Mouse (Mus musculus) stomach, adult 2 months (tissue): ENCODE measurements around the gene Stpg3. TPM values are rescaled to one million over a fixed set of nuclear protein-coding genes. Genes with fewer than 3 reads are reported as not detected.

Experiments used
- polyA plus RNA-seq: library from polyadenylated mRNA; depleted of rRNA; stranded (reverse); fragments of >200 nt; gene quantifications from 2 replicates; pipeline ENCODE4 v1.2.3, GENCODE M21; 2012; rRNA removed

Stpg3 gene
- polyA plus RNA-seq: not detected in 2 replicates

DNA sequence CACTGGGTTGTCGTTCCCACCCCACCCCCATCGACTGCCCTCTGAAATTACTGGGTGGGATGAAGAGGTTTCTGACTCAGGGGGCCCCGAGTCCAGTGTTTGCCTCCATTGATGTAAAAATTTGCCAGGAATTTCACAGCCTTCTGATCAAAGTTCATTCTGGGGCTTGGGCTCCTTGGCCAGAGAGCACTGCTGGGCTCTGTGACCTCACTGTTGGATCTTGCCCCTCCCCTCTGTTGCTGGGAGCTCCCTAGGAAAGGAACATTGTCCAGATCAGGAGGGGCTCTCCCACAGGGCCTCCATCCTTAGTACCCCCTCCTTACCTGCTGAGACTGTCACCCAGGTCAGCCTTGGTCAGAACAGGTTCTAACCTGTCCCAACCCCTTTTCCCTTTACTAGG lies at the start of gene Stpg3:
Gene Stpg3 (minus strand): TSS at position 194 of the 400 bp plus-strand sequence.

DNA sequence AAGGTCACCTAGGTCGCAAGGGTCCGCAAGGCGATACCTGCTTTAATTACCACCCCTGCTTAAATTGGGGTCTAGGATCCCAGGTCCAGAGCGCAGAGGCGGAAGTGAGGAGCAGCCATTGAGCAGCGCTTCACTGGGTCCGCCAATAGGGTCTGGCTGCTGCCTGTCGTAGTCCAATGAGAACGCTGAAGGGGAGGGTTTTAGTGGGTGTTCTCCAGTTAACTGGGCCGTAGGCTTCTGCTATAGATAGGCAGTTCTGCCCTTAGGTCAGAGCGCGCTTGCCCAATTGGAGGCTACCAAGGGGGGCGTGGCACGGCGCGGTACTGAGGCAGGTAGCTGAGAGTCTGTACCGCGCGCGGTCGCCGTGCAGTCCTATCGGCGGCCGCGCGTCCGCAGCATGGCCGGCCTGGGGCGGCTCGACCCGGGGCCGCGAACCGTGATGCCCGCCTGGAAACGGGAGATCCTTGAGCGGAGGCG lies 47.9 kb upstream of the Stpg3 start, which contains the start of gene Tprn:
Gene Tprn (plus strand): TSS at position 328 of the 477 bp plus-strand sequence.

DNA sequence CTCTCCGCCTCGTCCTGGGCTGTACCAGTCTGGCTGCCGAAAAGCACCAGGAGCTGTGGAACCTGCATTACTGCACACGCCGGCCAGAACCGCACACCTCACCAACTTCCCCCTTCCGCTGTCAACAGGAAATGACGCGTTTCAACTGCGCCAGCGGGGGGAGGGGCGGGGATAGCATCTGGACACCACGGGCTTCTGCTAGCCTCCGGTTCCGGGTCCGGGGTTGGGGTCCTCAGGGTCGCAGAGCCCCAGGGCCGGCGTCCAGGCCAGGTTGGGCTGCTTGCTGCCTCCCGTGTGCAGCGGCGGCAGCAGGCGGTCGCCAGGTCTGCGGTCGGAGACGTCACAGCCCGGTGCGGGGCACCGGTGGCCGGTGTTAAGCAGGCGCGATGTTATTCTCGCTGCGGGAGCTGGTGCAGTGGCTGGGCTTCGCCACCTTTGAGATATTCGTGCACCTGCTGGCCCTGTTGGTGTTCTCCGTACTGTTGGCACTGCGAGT lies 40.9 kb upstream of the Stpg3 start, which contains the start of gene Tmem203:
Gene Tmem203 (plus strand): TSS at position 156 of the 496 bp plus-strand sequence.

DNA sequence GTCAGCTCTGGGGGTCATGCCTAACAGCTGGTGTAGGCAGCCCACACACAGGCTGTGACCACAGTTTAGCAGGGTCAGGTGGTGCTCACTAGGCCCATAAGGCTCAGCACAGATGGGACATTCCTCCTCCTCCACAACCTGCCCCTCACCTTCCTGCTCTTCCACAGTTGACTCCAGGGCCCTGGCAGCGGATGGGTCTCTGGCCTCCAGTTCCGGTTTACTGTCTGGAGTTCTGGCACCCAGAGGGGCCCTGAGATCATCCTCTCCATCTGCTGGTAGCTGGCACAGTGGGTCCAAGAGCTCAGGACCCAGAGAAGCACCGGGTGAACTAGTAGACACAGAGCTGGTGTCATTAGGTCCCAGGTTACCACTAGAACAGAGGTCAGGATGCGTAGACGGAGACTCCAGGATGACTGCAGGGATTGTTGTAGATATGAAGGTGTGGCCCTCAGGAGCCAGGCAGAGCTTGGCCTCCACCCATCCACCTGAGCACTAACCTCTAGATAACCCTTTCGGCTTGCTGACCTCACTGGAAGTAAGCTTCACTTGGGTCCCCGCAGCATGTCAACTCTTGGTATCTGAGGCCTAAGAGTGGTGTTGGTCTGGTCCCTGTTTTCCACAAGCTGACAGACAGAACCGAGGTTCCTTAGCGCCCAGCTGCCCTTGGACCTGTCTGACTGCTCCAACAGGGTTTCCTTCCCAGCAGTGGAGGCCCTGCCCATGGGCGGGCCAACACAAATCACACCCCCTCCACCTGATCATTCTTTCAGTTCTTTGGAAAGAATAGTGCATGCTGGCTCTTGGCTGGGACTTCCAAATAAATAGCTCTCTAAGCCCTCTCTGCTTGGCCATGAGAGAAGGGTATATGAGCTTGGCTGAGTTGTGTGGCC lies 32.0 kb upstream of the Stpg3 start, which contains the start of gene AL732309.1:
Gene AL732309.1 (minus strand): TSS at position 681 of the 890 bp plus-strand sequence.

DNA sequence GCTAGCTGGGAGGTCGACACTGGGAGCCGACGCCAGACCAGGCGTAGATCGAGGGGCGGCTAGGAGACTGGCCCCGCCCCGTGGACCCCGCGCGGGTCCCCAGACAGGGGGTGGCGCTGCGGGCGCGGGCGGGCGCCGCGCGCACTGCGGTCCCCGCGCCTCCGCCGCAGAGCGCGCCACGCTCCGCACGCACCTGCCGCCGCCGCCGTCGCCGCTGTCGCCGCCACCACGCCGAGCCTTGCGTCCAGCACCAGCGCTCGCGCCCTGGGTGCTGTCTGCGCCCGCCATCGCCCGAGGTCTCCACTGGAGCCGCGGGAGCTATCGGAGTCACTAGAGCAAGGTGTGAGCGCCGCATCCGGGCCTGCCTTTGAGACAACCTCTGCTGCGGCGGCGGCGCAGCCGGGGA lies 27.7 kb upstream of the Stpg3 start, which contains the start of the genes Rnf208 and Cysrt1:
Gene Rnf208 (plus strand): TSS at position 155 of the 406 bp plus-strand sequence.
Gene Cysrt1 (minus strand): TSS at position 352 of the 406 bp plus-strand sequence.

DNA sequence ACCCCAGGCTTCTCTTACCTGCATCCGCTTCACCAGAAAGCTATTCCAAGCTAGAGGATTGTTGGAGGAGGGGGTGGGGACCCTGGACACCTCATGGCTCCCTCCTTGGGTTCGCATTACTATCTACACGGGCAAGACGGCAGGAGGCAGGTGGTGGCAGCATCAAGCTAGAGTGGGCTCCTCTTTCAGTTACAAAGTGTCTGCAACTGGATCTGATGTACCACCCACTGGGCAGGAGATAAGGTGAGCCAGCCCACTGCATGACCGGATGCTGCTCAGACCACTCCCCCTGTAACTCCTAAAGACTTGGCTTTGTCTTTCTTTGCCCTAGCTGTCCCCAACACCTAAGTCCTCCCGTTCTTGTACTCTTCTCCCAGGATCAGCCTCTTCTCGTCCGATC lies 22.2 kb upstream of the Stpg3 start, which contains the start of gene Rnf224:
Gene Rnf224 (minus strand): TSS at position 174 of the 400 bp plus-strand sequence.

DNA sequence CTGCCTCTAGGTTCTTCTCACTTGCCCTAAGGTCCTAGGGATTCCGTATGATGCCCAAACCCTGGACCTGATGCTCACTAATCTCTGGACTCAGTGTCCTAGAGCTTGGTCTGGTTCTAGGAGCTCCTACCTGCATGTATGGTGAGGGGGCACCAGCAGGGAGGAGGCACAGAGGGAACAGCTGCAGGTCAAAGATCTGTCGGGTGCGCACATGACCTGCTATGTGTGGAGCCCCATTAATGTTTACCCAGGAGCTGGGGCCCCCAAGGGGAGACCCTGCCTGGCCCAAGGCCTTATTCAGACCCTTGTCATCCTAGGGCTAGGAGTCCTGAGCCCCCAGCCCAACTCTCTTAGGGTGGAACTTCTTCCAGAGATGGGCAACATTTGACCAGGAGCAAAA lies 19.6 kb upstream of the Stpg3 start, which contains the start of gene Slc34a3:
Gene Slc34a3 (minus strand): TSS at position 315 of the 400 bp plus-strand sequence.

DNA sequence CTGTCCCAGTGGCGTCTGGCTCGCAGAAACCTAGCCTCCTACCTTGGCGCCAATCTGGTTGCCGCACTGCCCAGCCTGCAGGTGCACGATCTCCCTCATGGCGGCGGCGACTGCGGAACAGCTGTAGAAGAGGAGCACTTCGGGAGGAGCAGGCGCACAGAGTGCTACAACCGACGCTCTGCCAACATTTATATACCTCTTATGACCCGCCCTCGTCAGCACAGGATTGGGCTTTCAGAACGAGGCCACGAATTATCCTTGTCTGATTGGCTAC lies 10.0 kb upstream of the Stpg3 start, which contains the start of gene Tubb4b:
Gene Tubb4b (minus strand): TSS at position 211 of the 274 bp plus-strand sequence.

DNA sequence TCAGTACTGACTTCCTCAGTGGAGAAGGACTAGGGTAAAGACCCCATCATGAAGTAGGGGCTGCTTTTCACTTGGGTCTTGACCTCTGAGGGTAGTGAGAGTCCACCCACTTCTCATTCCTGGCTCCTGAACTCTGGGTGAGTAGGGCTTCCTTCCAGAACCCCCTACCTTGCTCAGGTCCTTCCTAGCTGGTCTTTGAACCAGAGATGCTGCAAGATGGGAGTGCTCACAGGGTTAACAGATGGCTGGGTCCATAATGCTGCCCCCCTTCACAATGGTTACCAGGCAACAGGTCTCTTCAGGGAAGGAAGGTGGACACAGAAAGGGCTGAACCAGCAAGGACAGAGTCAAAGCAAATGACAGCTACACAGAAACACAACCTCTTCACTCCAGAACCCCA lies 4.0 kb upstream of the Stpg3 start, which contains the start of gene Fam166a:
Gene Fam166a (plus strand): TSS at position 301 of the 400 bp plus-strand sequence.

DNA sequence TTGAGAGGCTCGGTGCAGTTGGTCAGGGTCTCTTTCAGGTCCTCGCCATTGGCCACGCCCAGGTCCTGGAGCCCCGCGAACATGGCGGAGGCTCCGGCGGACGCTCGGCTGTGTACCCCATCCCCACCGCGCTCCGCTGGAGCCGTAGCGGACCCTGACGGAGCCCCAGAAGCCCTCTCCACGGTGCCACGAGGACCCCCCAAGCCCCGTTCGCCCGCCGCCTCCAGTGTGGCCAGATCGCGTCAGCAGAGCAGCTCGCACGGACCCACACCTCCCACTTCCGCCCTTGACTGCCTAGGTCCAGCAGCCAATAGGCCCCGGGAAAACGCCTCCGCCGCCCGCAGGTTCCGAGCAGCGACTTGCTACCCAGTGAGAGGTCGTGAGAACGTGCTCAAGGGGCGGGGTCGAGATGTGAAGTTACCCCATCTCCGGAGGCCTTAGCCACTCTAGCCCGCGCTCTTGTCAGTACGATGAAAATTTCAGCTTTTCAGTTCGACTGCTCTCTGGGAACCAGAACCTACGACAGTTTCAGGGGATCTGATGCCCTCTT lies 3.2 kb downstream of the Stpg3 start, which contains the start of gene Nelfb:
Gene Nelfb (minus strand): TSS at position 369 of the 550 bp plus-strand sequence.

DNA sequence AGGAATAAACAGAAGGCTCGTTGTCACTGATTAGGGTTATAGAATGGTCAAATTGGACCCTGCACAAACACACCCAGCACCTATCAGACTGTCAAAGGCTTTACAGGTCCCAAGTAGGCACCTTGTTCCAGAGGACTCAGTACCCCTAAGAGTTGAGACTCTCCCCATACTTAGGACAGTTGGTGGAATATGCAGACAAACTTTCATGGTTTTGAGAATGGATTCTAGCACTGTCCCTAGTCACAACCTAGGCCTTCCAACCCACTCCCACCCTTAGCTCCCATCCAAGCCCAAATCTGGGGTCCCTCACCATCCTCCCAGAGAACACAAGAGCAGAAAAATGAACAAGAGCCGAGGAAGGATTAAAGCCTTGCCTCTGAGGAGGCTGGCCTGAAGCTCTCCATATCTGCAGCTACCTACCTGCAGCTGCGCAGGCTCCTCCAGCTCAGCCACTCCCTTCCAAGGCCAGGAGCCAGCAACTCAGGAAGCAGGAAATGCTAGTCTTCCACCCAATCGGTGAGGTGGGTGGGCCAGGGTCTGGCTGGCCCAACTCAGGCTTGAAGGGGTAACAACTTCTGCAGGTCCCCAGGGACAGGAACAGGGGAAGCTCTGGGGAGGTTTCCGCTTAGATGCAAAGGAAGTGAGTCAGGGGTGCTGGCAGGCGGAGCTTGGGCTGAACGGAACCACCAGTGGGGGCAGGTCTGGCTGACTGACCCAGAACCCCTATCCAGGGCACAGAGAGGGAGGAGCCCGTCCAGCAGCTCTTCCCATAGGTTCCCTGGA lies 18.1 kb downstream of the Stpg3 start, which contains the start of gene Tor4a:
Gene Tor4a (minus strand): TSS at position 715 of the 783 bp plus-strand sequence.

DNA sequence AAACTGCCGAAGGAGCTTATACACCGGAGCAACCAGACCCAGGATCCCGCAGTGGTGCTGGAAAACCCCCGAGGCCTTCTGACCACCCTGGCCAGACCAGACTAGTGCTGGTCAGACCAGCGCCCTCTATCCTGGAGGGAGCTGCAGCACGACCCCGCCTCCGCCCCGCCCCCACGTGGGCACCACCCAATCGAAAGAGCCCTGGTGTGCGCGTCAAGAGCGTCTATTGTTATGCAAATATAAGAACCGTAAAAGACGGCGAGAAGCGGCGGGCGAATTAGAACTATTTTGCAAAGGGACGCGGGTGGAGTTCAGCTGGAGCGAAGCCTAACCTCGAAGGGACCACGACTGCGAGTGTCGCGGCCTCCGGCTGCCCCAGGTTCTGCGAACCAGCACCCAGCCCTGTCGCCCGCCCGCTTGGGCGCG lies 33.9 kb downstream of the Stpg3 start, which contains the start of gene Nrarp:
Gene Nrarp (plus strand): TSS at position 281 of the 426 bp plus-strand sequence.

Other genes with a start within 250 kb of the Stpg3 start
- 15.7 and 16.1 TPM in 2 replicates for gene Mrpl41, start 239.5 kb downstream of the Stpg3 start, polyA plus RNA-seq
- 3.3 and 4.3 TPM in 2 replicates for gene Pnpla7, start 238.6 kb downstream of the Stpg3 start, polyA plus RNA-seq
- gene Nsmf, start 160.3 kb downstream of the Stpg3 start, polyA plus RNA-seq: 43.8 and 57.8 TPM in 2 replicates
- gene Entpd8, start 134.3 kb downstream of the Stpg3 start, polyA plus RNA-seq: 6.6 and 9.0 TPM in 2 replicates
- 14.8 and 16.5 TPM in 2 replicates for gene Noxa1, start 119.5 kb downstream of the Stpg3 start, polyA plus RNA-seq
- 41.8 and 62.3 TPM in 2 replicates for gene Nrarp, start 33.9 kb downstream of the Stpg3 start, polyA plus RNA-seq
- 20.0 and 23.5 TPM in 2 replicates for gene Tor4a, start 17.8 kb downstream of the Stpg3 start, polyA plus RNA-seq
- 29.3 and 32.6 TPM in 2 replicates for gene Nelfb, start 3.1 kb downstream of the Stpg3 start, polyA plus RNA-seq
- 0.35 TPM in 1 of 2 replicates, not detected in the other for gene Fam166a, start 4.1 kb upstream of the Stpg3 start, polyA plus RNA-seq
- 278 and 313 TPM in 2 replicates for gene Tubb4b, start 10.1 kb upstream of the Stpg3 start, polyA plus RNA-seq
- gene Slc34a3, start 19.7 kb upstream of the Stpg3 start, polyA plus RNA-seq: 0.29 and 0.32 TPM in 2 replicates
- gene Rnf224, start 22.1 kb upstream of the Stpg3 start, polyA plus RNA-seq: 0.77 and 0.82 TPM in 2 replicates
- 100 and 146 TPM in 2 replicates for gene Rnf208, start 27.6 kb upstream of the Stpg3 start, polyA plus RNA-seq
- 216 and 387 TPM in 2 replicates for gene Cysrt1, start 27.8 kb upstream of the Stpg3 start, polyA plus RNA-seq
- 24.8 and 31.7 TPM in 2 replicates for gene AL732309.1, start 32.2 kb upstream of the Stpg3 start, polyA plus RNA-seq
- gene Tmem203, start 40.8 kb upstream of the Stpg3 start, polyA plus RNA-seq: 26.1 and 51.6 TPM in 2 replicates
- gene Tprn, start 48.0 kb upstream of the Stpg3 start, polyA plus RNA-seq: 76.7 and 110 TPM in 2 replicates
- gene Ssna1, start 57.8 kb upstream of the Stpg3 start, polyA plus RNA-seq: 32.6 and 42.6 TPM in 2 replicates
- gene Anapc2, start 57.8 kb upstream of the Stpg3 start, polyA plus RNA-seq: 38.5 and 51.1 TPM in 2 replicates
- gene Tmem210, start 73.5 kb upstream of the Stpg3 start, polyA plus RNA-seq: not detected in 2 replicates
- 120 and 141 TPM in 2 replicates for gene Lrrc26, start 75.3 kb upstream of the Stpg3 start, polyA plus RNA-seq
- gene Grin1, start 104.5 kb upstream of the Stpg3 start, polyA plus RNA-seq: 1.7 and 2.6 TPM in 2 replicates
- gene Man1b1, start 117.7 kb upstream of the Stpg3 start, polyA plus RNA-seq: 6.1 and 7.3 TPM in 2 replicates
- gene Dpp7, start 141.7 kb upstream of the Stpg3 start, polyA plus RNA-seq: 15.2 and 20.7 TPM in 2 replicates
- 26.9 and 89.2 TPM in 2 replicates for gene Uap1l1, start 151.0 kb upstream of the Stpg3 start, polyA plus RNA-seq
- gene Sapcd2, start 157.7 kb upstream of the Stpg3 start, polyA plus RNA-seq: 16.2 and 18.1 TPM in 2 replicates
- 38.6 and 41.0 TPM in 2 replicates for gene Entpd2, start 181.2 kb upstream of the Stpg3 start, polyA plus RNA-seq
- 181 and 297 TPM in 2 replicates for gene Npdc1, start 184.7 kb upstream of the Stpg3 start, polyA plus RNA-seq
- 0.11 and 0.24 TPM in 2 replicates for gene Fut7, start 208.6 kb upstream of the Stpg3 start, polyA plus RNA-seq
- 17.6 and 31.4 TPM in 2 replicates for gene Abca2, start 214.1 kb upstream of the Stpg3 start, polyA plus RNA-seq
- gene Clic3, start 242.2 kb upstream of the Stpg3 start, polyA plus RNA-seq: 208 and 316 TPM in 2 replicates
- 60.7 and 89.3 TPM in 2 replicates for gene Paxx, start 246.5 kb upstream of the Stpg3 start, polyA plus RNA-seq